Mouse (Mus musculus): Measurements from ENCODE around the gene Asgr1. TPM values are rescaled to one million over a fixed set of nuclear protein-coding genes. Genes with fewer than 3 reads are reported as not detected.

The Asgr1 gene
- polyA plus RNA-seq (2012; rRNA removed; ENCODE audit: low replicate concordance), result 2.4 TPM in 1 of 2 replicates, not detected in the other

DNA sequence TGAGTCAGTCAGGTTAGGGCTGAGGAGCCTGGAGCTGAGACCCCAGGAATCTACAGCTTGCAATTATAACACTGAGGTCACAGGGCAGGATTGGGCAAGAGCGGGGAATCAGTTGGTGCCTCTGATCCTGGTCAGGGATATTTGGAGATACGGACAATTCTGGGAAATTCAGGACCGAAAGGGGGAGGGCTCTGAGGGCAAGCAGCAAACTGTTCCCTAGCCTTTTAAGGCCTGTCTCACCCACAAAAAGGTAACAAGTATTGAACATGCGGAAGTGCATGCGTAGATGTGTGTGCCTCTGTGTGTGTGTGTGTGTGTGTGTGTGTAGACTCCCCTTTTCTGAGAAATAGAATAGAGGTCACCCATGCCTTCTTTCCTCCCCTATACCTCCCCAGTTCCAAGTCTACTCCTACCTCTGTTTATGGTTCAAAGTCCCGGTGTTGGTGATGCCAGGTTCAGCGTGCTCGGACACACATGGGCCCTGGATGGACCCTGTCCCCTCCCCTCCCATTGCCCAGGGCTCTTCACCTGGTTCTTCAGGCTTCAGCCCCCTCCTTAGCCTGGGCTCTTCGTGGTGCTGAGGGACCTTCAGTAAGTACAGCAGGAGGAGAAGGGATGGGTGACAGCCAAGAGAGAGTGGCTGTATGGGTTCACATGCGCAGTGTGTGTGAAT, at the start of gene Asgr1:
TSS of gene Asgr1 (plus strand) at position 188 of the 673 bp plus-strand sequence.

DNA sequence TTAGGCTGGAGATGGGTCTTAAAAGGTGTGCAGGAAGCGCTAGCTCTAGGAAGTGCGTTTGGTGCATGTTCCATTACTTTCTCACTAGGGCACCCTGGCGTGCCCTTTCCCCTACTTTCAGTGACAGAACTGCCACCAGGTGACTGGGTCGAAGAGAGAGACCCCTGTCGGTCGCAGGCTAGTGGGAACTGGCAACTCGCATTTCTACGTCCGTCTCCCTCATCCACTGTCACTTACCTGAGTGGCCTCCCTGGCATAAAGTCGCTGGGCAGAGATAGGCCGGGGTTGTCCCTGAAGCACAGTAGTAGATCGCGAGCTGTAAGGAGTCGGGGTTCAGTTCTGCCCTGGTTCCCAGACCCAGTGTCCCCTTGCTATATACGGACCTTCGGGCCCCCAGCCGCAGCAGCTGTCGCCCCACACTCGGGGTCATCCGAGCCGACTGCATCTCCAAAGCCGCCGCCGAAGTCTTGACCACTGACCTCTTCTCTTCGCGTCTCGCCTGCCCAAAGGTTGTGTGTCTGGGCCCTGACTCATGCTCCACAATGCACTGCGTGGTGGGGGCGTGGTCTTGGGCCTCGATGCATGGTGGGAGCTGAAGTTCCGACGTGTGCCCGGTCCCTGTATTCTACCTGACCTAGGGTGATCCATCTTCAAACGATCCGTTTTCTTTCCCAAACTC, 38.9 kb upstream of the Asgr1 start, which contains the start of gene Acadvl:
TSS of gene Acadvl (minus strand) at position 532 of the 679 bp plus-strand sequence.

DNA sequence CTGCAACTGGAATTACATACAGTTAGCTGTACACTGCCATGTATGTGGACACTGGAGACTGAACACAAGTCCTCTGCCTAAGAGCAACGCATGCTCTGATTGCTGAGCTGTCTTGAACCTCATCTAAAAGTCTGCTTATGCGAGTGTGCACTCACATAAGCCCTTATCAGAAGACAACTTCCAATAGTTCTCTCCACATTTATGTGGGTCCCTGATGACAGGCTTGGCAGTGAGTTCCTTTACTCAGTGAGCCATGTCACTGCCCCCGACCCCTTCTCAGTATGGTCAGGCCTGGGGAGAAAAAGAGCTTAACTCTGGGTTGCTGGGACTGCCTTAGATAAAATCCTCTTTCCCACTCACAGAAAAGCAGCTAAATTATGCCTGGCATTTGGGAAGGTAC, 37.2 kb upstream of the Asgr1 start, which contains the start of gene Dlg4:
TSS of gene Dlg4 (plus strand) at position 274 of the 400 bp plus-strand sequence.

GRCm38 (mm10) chr11:70091986-70092783, 38.3 kb downstream of the Asgr1 start, which contains the start of gene Asgr2:
Asgr2 (plus strand) TSS chr11:70092644.

Other genes with a start within 250 kb of the Asgr1 start
- gene Tmem102, start 248.5 kb upstream of the Asgr1 start, polyA plus RNA-seq (2012; rRNA removed; ENCODE audit: low replicate concordance), result 4.5 and 10.8 TPM in 2 replicates
- not detected in 2 replicates for gene Gm39566, start 238.8 kb upstream of the Asgr1 start, polyA plus RNA-seq (2012; rRNA removed; ENCODE audit: low replicate concordance)
- gene Spem2, start 235.6 kb upstream of the Asgr1 start, polyA plus RNA-seq (2012; rRNA removed; ENCODE audit: low replicate concordance), result not detected in 2 replicates
- 0.19 and 0.35 TPM in 2 replicates for gene Spem1, start 231.9 kb upstream of the Asgr1 start, polyA plus RNA-seq (2012; rRNA removed; ENCODE audit: low replicate concordance)
- gene Nlgn2, start 216.3 kb upstream of the Asgr1 start, polyA plus RNA-seq (2012; rRNA removed; ENCODE audit: low replicate concordance), result 23.5 and 39.4 TPM in 2 replicates
- gene Tmem256, start 215.6 kb upstream of the Asgr1 start, polyA plus RNA-seq (2012; rRNA removed; ENCODE audit: low replicate concordance), result 180 and 280 TPM in 2 replicates
- 125 and 161 TPM in 2 replicates for gene Plscr3, start 207.7 kb upstream of the Asgr1 start, polyA plus RNA-seq (2012; rRNA removed; ENCODE audit: low replicate concordance)
- 11.8 and 14.1 TPM in 2 replicates for gene Tnk1, start 195.4 kb upstream of the Asgr1 start, polyA plus RNA-seq (2012; rRNA removed; ENCODE audit: low replicate concordance)
- gene Tmem95, start 176.1 kb upstream of the Asgr1 start, polyA plus RNA-seq (2012; rRNA removed; ENCODE audit: low replicate concordance), result not detected in 2 replicates
- gene Kctd11, start 172.7 kb upstream of the Asgr1 start, polyA plus RNA-seq (2012; rRNA removed; ENCODE audit: low replicate concordance), result 11.8 and 13.5 TPM in 2 replicates
- 40.3 and 80.4 TPM in 2 replicates for gene Acap1, start 158.5 kb upstream of the Asgr1 start, polyA plus RNA-seq (2012; rRNA removed; ENCODE audit: low replicate concordance)
- gene 2810408A11Rik, start 153.1 kb upstream of the Asgr1 start, polyA plus RNA-seq (2012; rRNA removed; ENCODE audit: low replicate concordance), result 0.80 and 1.1 TPM in 2 replicates
- gene Neurl4, start 153.0 kb upstream of the Asgr1 start, polyA plus RNA-seq (2012; rRNA removed; ENCODE audit: low replicate concordance), result 44.0 and 45.9 TPM in 2 replicates
- 130 and 139 TPM in 2 replicates for gene Gps2, start 140.2 kb upstream of the Asgr1 start, polyA plus RNA-seq (2012; rRNA removed; ENCODE audit: low replicate concordance)
- gene Eif5a, start 132.1 kb upstream of the Asgr1 start, polyA plus RNA-seq (2012; rRNA removed; ENCODE audit: low replicate concordance), result 301 and 469 TPM in 2 replicates
- 24.9 and 28.8 TPM in 2 replicates for gene Ybx2, start 118.3 kb upstream of the Asgr1 start, polyA plus RNA-seq (2012; rRNA removed; ENCODE audit: low replicate concordance)
- 238 and 400 TPM in 2 replicates for gene Slc2a4, start 105.9 kb upstream of the Asgr1 start, polyA plus RNA-seq (2012; rRNA removed; ENCODE audit: low replicate concordance)
- 18.2 and 18.6 TPM in 2 replicates for gene Cldn7, start 89.3 kb upstream of the Asgr1 start, polyA plus RNA-seq (2012; rRNA removed; ENCODE audit: low replicate concordance)
- gene Ctdnep1, start 72.9 kb upstream of the Asgr1 start, polyA plus RNA-seq (2012; rRNA removed; ENCODE audit: low replicate concordance), result 110 and 163 TPM in 2 replicates
- 55.0 and 105 TPM in 2 replicates for gene Elp5, start 71.6 kb upstream of the Asgr1 start, polyA plus RNA-seq (2012; rRNA removed; ENCODE audit: low replicate concordance)
- 358 and 921 TPM in 2 replicates for gene Gabarap, start 62.9 kb upstream of the Asgr1 start, polyA plus RNA-seq (2012; rRNA removed; ENCODE audit: low replicate concordance)
- gene Phf23, start 58.3 kb upstream of the Asgr1 start, polyA plus RNA-seq (2012; rRNA removed; ENCODE audit: low replicate concordance), result 21.3 and 23.1 TPM in 2 replicates
- 15.5 and 26.3 TPM in 2 replicates for gene Dvl2, start 53.5 kb upstream of the Asgr1 start, polyA plus RNA-seq (2012; rRNA removed; ENCODE audit: low replicate concordance)
- gene Acadvl, start 38.7 kb upstream of the Asgr1 start, polyA plus RNA-seq (2012; rRNA removed; ENCODE audit: low replicate concordance), result 171 and 264 TPM in 2 replicates
- gene Dlg4, start 37.1 kb upstream of the Asgr1 start, polyA plus RNA-seq (2012; rRNA removed; ENCODE audit: low replicate concordance), result 22.3 and 22.8 TPM in 2 replicates
- gene Asgr2, start 38.6 kb downstream of the Asgr1 start, polyA plus RNA-seq (2012; rRNA removed; ENCODE audit: low replicate concordance), result 3.7 and 5.9 TPM in 2 replicates
- 23.2 and 54.4 TPM in 2 replicates for gene Mgl2, start 76.2 kb downstream of the Asgr1 start, polyA plus RNA-seq (2012; rRNA removed; ENCODE audit: low replicate concordance)
- gene Clec10a, start 102.1 kb downstream of the Asgr1 start, polyA plus RNA-seq (2012; rRNA removed; ENCODE audit: low replicate concordance), result 41.2 and 77.8 TPM in 2 replicates
- 4.8 and 9.0 TPM in 2 replicates for gene Slc16a11, start 158.7 kb downstream of the Asgr1 start, polyA plus RNA-seq (2012; rRNA removed; ENCODE audit: low replicate concordance)
- 4.6 and 5.2 TPM in 2 replicates for gene Slc16a13, start 167.0 kb downstream of the Asgr1 start, polyA plus RNA-seq (2012; rRNA removed; ENCODE audit: low replicate concordance)
- 11.9 TPM in 2 replicates for gene Bcl6b, start 175.7 kb downstream of the Asgr1 start, polyA plus RNA-seq (2012; rRNA removed; ENCODE audit: low replicate concordance)
- gene 0610010K14Rik, start 183.8 kb downstream of the Asgr1 start, polyA plus RNA-seq (2012; rRNA removed; ENCODE audit: low replicate concordance), result 64.0 and 79.8 TPM in 2 replicates
- 7.3 and 8.3 TPM in 2 replicates for gene Gm21988, start 185.7 kb downstream of the Asgr1 start, polyA plus RNA-seq (2012; rRNA removed; ENCODE audit: low replicate concordance)
- 228 and 250 TPM in 2 replicates for gene Rnasek, start 185.8 kb downstream of the Asgr1 start, polyA plus RNA-seq (2012; rRNA removed; ENCODE audit: low replicate concordance)
- gene Alox12, start 201.3 kb downstream of the Asgr1 start, polyA plus RNA-seq (2012; rRNA removed; ENCODE audit: low replicate concordance), result 2.9 and 5.0 TPM in 2 replicates